18 mouse cellular contexts compared by ENCODE assay signal in genomic region chr11:101610445-101610844, GRCm38 (mm10). TPM values are rescaled to one million over a fixed set of nuclear protein-coding genes. Genes with fewer than 3 reads are reported as not detected.
DNase-seq lines count a peak whose midpoint lies in the region; ATAC-seq and TF ChIP-seq lines count a peak whose summit lies in the region.
"Had no signal": no experiment of that assay in that cellular context is flagged by ENCODE, and none has a peak within 500 bp of the region (broad histone marks: within the 10 kb centered on the region; RNA-seq: fewer than 3 reads in every experiment).

No protein-coding gene starts in this region.

- no peak for TF ChIP-seq EP300 in CH12.LX (IDR thresholded peaks at IDR 0.05; ENCODE audit: low read length)

- no peaks in the 10 kb centered on the region for H3K9me3 ChIP-seq in heart, embryonic 13.5 days
- no peaks in the 10 kb centered on the region for H3K9me3 ChIP-seq in CH12.LX (replicated peaks; ENCODE audit: low read length)
- H3K9me3 ChIP-seq in liver, embryonic 13.5 days (replicated peaks), result no peaks in the 10 kb centered on the region
- H3K9me3 ChIP-seq: lung, embryonic 15.5 days had no signal

- no peak for TF ChIP-seq RAD21 in CH12.LX (IDR thresholded peaks at IDR 0.05; ENCODE audit: low read depth, low read length)

- peaks cover 17% of the 10 kb centered on the region for H3K4me1 ChIP-seq in heart, embryonic 13.5 days
- H3K4me1 ChIP-seq in CH12.LX (ENCODE audit: control insufficient read depth in 1 of 2, insufficient read depth in 2 of 2), result peaks cover 4 to 8% of the 10 kb centered on the region in 2 experiments; a peak in 3 of 4 replicates
- peaks cover 28% of the 10 kb centered on the region for H3K4me1 ChIP-seq in liver, embryonic 13.5 days (replicated peaks)

- TF ChIP-seq POLR2A in CH12.LX (IDR thresholded peaks at IDR 0.05; ENCODE audit: low read depth, low read length), result no peak

- DNase-seq in heart, postnatal 36 days, result no peak
- DNase-seq in CH12.LX (ENCODE audit: extremely low read depth) (no peak), R1 (ENCODE audit: low read depth, low spot score) (peak; percentile 85)
- no peak for DNase-seq in liver, embryonic 13.5 days
- no peak for DNase-seq in cerebellum, adult 11 months
- DNase-seq in adrenal gland, postnatal 10 days, result no peak
- DNase-seq: cerebellum, postnatal 14 days; heart, postnatal 14 days; kidney, adult 2 months; layer of hippocampus, adult 9-11 months had no signal

- no peaks in the 10 kb centered on the region for H3K36me3 ChIP-seq in heart, embryonic 13.5 days
- no peaks in the 10 kb centered on the region for H3K36me3 ChIP-seq in CH12.LX (replicated peaks in 1 of 2; ENCODE audit: control insufficient read depth in 1 of 2, insufficient read depth in 1 of 2, low read length in 1 of 2)
- no peaks in the 10 kb centered on the region for H3K36me3 ChIP-seq in liver, embryonic 13.5 days
- H3K36me3 ChIP-seq: lung, embryonic 15.5 days had no signal

- H3K4me3 ChIP-seq in heart, embryonic 13.5 days, result peak overlapping the region; percentile 21; the same call in 1 of the 2 replicates
- H3K4me3 ChIP-seq in CH12.LX (replicated peaks in 1 of 3; ENCODE audit: low read depth in 2 of 3, low read length in 2 of 3, poor library complexity in 1 of 3), result peak overlapping the region in 1 of 3 experiments; percentile 19
- H3K4me3 ChIP-seq in liver, embryonic 13.5 days (replicated peaks), result no peak overlapping the region
- H3K4me3 ChIP-seq: erythroblast, embryonic 14.5 days; lung, embryonic 15.5 days had no signal

- H3K9ac ChIP-seq in heart, embryonic 13.5 days, result 0 out of 2 replicates have a peak overlapping the region, but pooled peaks have one; percentile 8
- no peak overlapping the region for H3K9ac ChIP-seq in CH12.LX (ENCODE audit: insufficient read depth, low read depth)
- no peak overlapping the region for H3K9ac ChIP-seq in liver, embryonic 13.5 days
- H3K9ac ChIP-seq: lung, embryonic 15.5 days had no signal

- no peak for TF ChIP-seq CTCF in CH12.LX (conservative IDR thresholded peaks at IDR 0.05 in 1 of 2, IDR thresholded peaks at IDR 0.05 in 1 of 2; ENCODE audit: low read depth in 2 of 2, low read length in 2 of 2)

- peak overlapping the region; percentile 62 for H3K4me2 ChIP-seq in heart, embryonic 13.5 days
- no peak overlapping the region for H3K4me2 ChIP-seq in CH12.LX (ENCODE audit: insufficient read depth, low read depth, poor library complexity, severe bottlenecking)
- H3K4me2 ChIP-seq in liver, embryonic 13.5 days, result peak overlapping the region; percentile 26
- H3K4me2 ChIP-seq: lung, embryonic 15.5 days had no signal

- ATAC-seq in heart, embryonic 13.5 days (ENCODE audit: extremely low read depth, insufficient number of reproducible peaks, low FRiP score, low TSS enrichment), result no peak
- no peak for ATAC-seq in liver, embryonic 13.5 days (ENCODE audit: low read depth)
- ATAC-seq in erythroblast, adult 5-6 weeks (replicated peaks; ENCODE audit: low FRiP score, poor library complexity, severe bottlenecking), result no peak
- ATAC-seq: midbrain, embryonic 16.5 days had no signal

- H3K79me2 ChIP-seq in CH12.LX (replicated peaks; ENCODE audit: control insufficient read depth, extremely low read depth, insufficient read depth, poor library complexity, severe bottlenecking), result no peaks in the 10 kb centered on the region

- 7% methylated on average over 11 of the region's 11 CpGs for WGBS in heart, embryonic 13.5 days
- WGBS in liver, embryonic 13.5 days (ENCODE audit: insufficient replicate concordance), result 13% methylated on average over 11 of the region's 11 CpGs

- peaks cover 2% of the 10 kb centered on the region; the same call in 1 of the 2 replicates for H3K27me3 ChIP-seq in heart, embryonic 13.5 days (replicated peaks)
- H3K27me3 ChIP-seq in CH12.LX (replicated peaks), result peaks cover 40% of the 10 kb centered on the region
- no peaks in the 10 kb centered on the region for H3K27me3 ChIP-seq in liver, embryonic 13.5 days
- H3K27me3 ChIP-seq: lung, embryonic 15.5 days had no signal

- in situ Hi-C loops in CH12.LX (cut with MboI; ENCODE audit: low pct_ligation_motif_present, low pct_unique_long_range_greater_than_20kb, low sequenced_read_pairs), result no loop called here

- dilution Hi-C loops in CH12.LX (cut with MboI; ENCODE audit: extremely low pct_ligation_motif_present, extremely low pct_unique_long_range_greater_than_20kb, low sequenced_read_pairs), result no loop called here

- intact Hi-C loops in heart, postnatal 36 days (cut with DNase I), result no loop called here

- no peak overlapping the region for H3K27ac ChIP-seq in heart, embryonic 13.5 days (replicated peaks)
- H3K27ac ChIP-seq in CH12.LX (ENCODE audit: insufficient read depth, low read depth), result no peak overlapping the region
- H3K27ac ChIP-seq in liver, embryonic 13.5 days, result no peak overlapping the region
- H3K27ac ChIP-seq: lung, embryonic 15.5 days had no signal

TF ChIP-seq in CH12.LX, 34 proteins besides CTCF, POLR2A, EP300 and RAD21:
- TF ChIP-seq UBTF (IDR thresholded peaks at IDR 0.05; ENCODE audit: low read depth, low read length) (no peak), MYC (IDR thresholded peaks at IDR 0.05; ENCODE audit: low read depth, low read length) (0 out of 2 replicates have a peak, but pooled peaks have one; percentile 17), E2F4 (IDR thresholded peaks at IDR 0.05; ENCODE audit: insufficient replicate concordance, low read depth, low read length) (no peak)

RNA-seq across cellular contexts. Expression of gene Gm11634, which starts 11.4 kb away (rescaled TPM):
- not detected in 2 replicates for polyA plus RNA-seq in heart, embryonic 13.5 days (2015; fragmentation: Nextera tagmentation; extraction: Ambion mirVana)
- total RNA-seq in heart, postnatal 36 days (2021), result not detected
- total RNA-seq in CH12.LX (2012; rRNA removed) (not detected in 2 replicates), CH12.LX (2014; rRNA removed) (not detected in 2 replicates)
- polyA plus RNA-seq in CH12.LX (2012; ENCODE audit: insufficient read length, low read depth), result not detected in 2 replicates
- not detected in 2 replicates for polyA plus RNA-seq in liver, embryonic 13.5 days (2015; fragmentation: Nextera tagmentation; extraction: Ambion mirVana)
- not detected in 2 replicates for total RNA-seq in erythroblast, adult 5-6 weeks (2015; ENCODE audit: low replicate concordance)
- total RNA-seq in erythroblast, adult 5-6 weeks (2017; ENCODE audit: low replicate concordance), result not detected in 2 replicates
- not detected for total RNA-seq in adrenal gland, postnatal 10 days (2021)
- total RNA-seq: heart, postnatal 14 days; left cerebral cortex, postnatal 25 days had no signal
- polyA plus RNA-seq: brain, embryonic 14.5 days; erythroblast, embryonic 14.5 days; kidney, adult 2 months; lung, embryonic 15.5 days; midbrain, embryonic 16.5 days; neural tube, embryonic 14.5 days had no signal

RNA-seq across cellular contexts. Expression of gene Rdm1, which starts 16.6 kb away (rescaled TPM):
- polyA plus RNA-seq in heart, embryonic 13.5 days (2015; fragmentation: Nextera tagmentation; extraction: Ambion mirVana), result 31.8 and 37.0 TPM in 2 replicates
- total RNA-seq in heart, postnatal 36 days (2021), result 10 to 100 TPM; 41.6 to 47.3 TPM
- total RNA-seq in CH12.LX (2012; rRNA removed), result 22.2 and 28.5 TPM in 2 replicates
- total RNA-seq in CH12.LX (2014; rRNA removed), result 18.5 and 19.2 TPM in 2 replicates
- 9.6 and 12.3 TPM in 2 replicates for polyA plus RNA-seq in CH12.LX (2012; ENCODE audit: insufficient read length, low read depth)
- 8.3 and 8.6 TPM in 2 replicates for polyA plus RNA-seq in liver, embryonic 13.5 days (2015; fragmentation: Nextera tagmentation; extraction: Ambion mirVana)
- total RNA-seq in erythroblast, adult 5-6 weeks (2015; ENCODE audit: low replicate concordance), result 6.7 and 18.6 TPM in 2 replicates
- total RNA-seq in erythroblast, adult 5-6 weeks (2017; ENCODE audit: low replicate concordance), result 4.6 and 6.2 TPM in 2 replicates
- total RNA-seq in adrenal gland, postnatal 10 days (2021), result 10 to 100 TPM; 22.5 to 26.4 TPM

RNA-seq across cellular contexts. Expression of gene Tmem106a, which starts 28.4 kb away (rescaled TPM):
- polyA plus RNA-seq in heart, embryonic 13.5 days (2015; fragmentation: Nextera tagmentation; extraction: Ambion mirVana), result 4.0 and 4.4 TPM in 2 replicates
- 1 to 10 TPM; 3.6 to 4.7 TPM for total RNA-seq in heart, postnatal 36 days (2021)
- 1.4 and 2.2 TPM in 2 replicates for total RNA-seq in CH12.LX (2012; rRNA removed)
- total RNA-seq in CH12.LX (2014; rRNA removed), result 2.6 and 2.8 TPM in 2 replicates
- polyA plus RNA-seq in CH12.LX (2012; ENCODE audit: insufficient read length, low read depth), result 6.8 and 9.1 TPM in 2 replicates
- 5.5 and 5.7 TPM in 2 replicates for polyA plus RNA-seq in liver, embryonic 13.5 days (2015; fragmentation: Nextera tagmentation; extraction: Ambion mirVana)
- 6.9 and 16.9 TPM in 2 replicates for total RNA-seq in erythroblast, adult 5-6 weeks (2015; ENCODE audit: low replicate concordance)
- 3.6 and 3.8 TPM in 2 replicates for total RNA-seq in erythroblast, adult 5-6 weeks (2017; ENCODE audit: low replicate concordance)
- total RNA-seq in adrenal gland, postnatal 10 days (2021), result 10 to 100 TPM; 11.2 to 12.0 TPM

RNA-seq across cellular contexts. Expression of gene Arl4d, which starts 54.9 kb away (rescaled TPM):
- 8.7 and 9.1 TPM in 2 replicates for polyA plus RNA-seq in heart, embryonic 13.5 days (2015; fragmentation: Nextera tagmentation; extraction: Ambion mirVana)
- 10 to 100 TPM; 23.4 to 23.5 TPM for total RNA-seq in heart, postnatal 36 days (2021)
- total RNA-seq in CH12.LX (2012; rRNA removed), result 0.81 and 1.1 TPM in 2 replicates
- total RNA-seq in CH12.LX (2014; rRNA removed), result 0.59 and 0.68 TPM in 2 replicates
- 1.1 and 1.2 TPM in 2 replicates for polyA plus RNA-seq in CH12.LX (2012; ENCODE audit: insufficient read length, low read depth)
- 1.1 TPM in 2 replicates for polyA plus RNA-seq in liver, embryonic 13.5 days (2015; fragmentation: Nextera tagmentation; extraction: Ambion mirVana)
- not detected in 2 replicates for total RNA-seq in erythroblast, adult 5-6 weeks (2015; ENCODE audit: low replicate concordance)
- total RNA-seq in erythroblast, adult 5-6 weeks (2017; ENCODE audit: low replicate concordance), result 0.85 and 1.5 TPM in 2 replicates
- total RNA-seq in adrenal gland, postnatal 10 days (2021), result 10 to 100 TPM; 10.4 to 16.7 TPM

RNA-seq across cellular contexts. Expression of gene Nbr1, which starts 58.5 kb away (rescaled TPM):
- polyA plus RNA-seq in heart, embryonic 13.5 days (2015; fragmentation: Nextera tagmentation; extraction: Ambion mirVana), result 54.9 and 55.3 TPM in 2 replicates
- 10 to 100 TPM; 94.3 to 99.5 TPM for total RNA-seq in heart, postnatal 36 days (2021)
- total RNA-seq in CH12.LX (2012; rRNA removed), result 39.4 and 52.2 TPM in 2 replicates
- total RNA-seq in CH12.LX (2014; rRNA removed), result 44.7 and 48.3 TPM in 2 replicates
- polyA plus RNA-seq in CH12.LX (2012; ENCODE audit: insufficient read length, low read depth), result 39.3 and 44.8 TPM in 2 replicates
- polyA plus RNA-seq in liver, embryonic 13.5 days (2015; fragmentation: Nextera tagmentation; extraction: Ambion mirVana), result 32.3 and 43.3 TPM in 2 replicates
- 128 and 158 TPM in 2 replicates for total RNA-seq in erythroblast, adult 5-6 weeks (2015; ENCODE audit: low replicate concordance)
- total RNA-seq in erythroblast, adult 5-6 weeks (2017; ENCODE audit: low replicate concordance), result 218 and 300 TPM in 2 replicates
- total RNA-seq in adrenal gland, postnatal 10 days (2021), result 100 to 1,000 TPM; 134 to 137 TPM
